24 mouse cellular contexts compared by ENCODE assay signal in the genomic region with DNA sequence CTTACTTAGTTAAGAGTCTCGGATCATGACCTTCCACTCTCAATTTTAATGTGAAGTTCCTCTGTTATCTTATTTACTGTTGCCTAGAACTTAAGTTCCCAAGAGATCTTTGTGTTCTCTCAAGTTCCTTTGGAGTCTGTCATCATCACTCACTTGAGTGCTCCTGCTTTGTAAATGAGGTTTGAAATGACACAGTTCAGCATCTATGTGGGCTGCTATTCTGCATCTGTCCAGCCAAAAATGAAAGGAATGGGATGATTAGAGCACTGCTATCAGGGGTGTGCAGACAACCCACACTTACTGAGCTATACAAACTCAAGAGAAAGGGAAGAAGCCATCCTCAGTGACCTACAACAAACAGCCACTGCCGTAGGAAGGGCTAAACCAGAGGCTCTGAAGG. TPM values are rescaled to one million over a fixed set of nuclear protein-coding genes. Genes with fewer than 3 reads are reported as not detected.
"Had no signal": no experiment of that assay in that cellular context is flagged by ENCODE, and none has a peak within 500 bp of the region (broad histone marks: within the 10 kb centered on the region; RNA-seq: fewer than 3 reads in every experiment).

No protein-coding gene starts in this region.

- H3K4me3 ChIP-seq: gastrocnemius, adult 2 months; heart, embryonic 10.5 days; heart, embryonic 12.5 days; hindbrain, embryonic 10.5 days; hindbrain, embryonic 12.5 days; intestine, embryonic 15.5 days; layer of hippocampus, adult 2 months; left cerebral cortex, adult 2 months; limb, embryonic 10.5 days; limb, embryonic 12.5 days had no signal

- H3K36me3 ChIP-seq: heart, embryonic 10.5 days; heart, embryonic 12.5 days; hindbrain, embryonic 10.5 days; hindbrain, embryonic 12.5 days; intestine, embryonic 15.5 days; limb, embryonic 10.5 days; limb, embryonic 12.5 days had no signal

- H3K9ac ChIP-seq: heart, embryonic 12.5 days; hindbrain, embryonic 12.5 days; hindbrain, embryonic 14.5 days; intestine, embryonic 15.5 days; limb, embryonic 12.5 days had no signal

- ATAC-seq: hindbrain, embryonic 16.5 days; inflammation-experienced regulatory T-cells, adult 6 months; intestine, embryonic 15.5 days; intestine, postnatal 0 days had no signal

- H3K9me3 ChIP-seq: heart, embryonic 10.5 days; heart, embryonic 12.5 days; hindbrain, embryonic 10.5 days; hindbrain, embryonic 12.5 days; intestine, embryonic 15.5 days; limb, embryonic 10.5 days; limb, embryonic 12.5 days had no signal

- H3K4me2 ChIP-seq: heart, embryonic 12.5 days; hindbrain, embryonic 12.5 days; hindbrain, embryonic 14.5 days; intestine, embryonic 15.5 days; limb, embryonic 12.5 days had no signal

- H3K4me1 ChIP-seq: heart, embryonic 10.5 days; heart, embryonic 12.5 days; hindbrain, embryonic 10.5 days; hindbrain, embryonic 12.5 days; intestine, embryonic 15.5 days; limb, embryonic 10.5 days; limb, embryonic 12.5 days had no signal

- DNase-seq: gastrocnemius, adult 2 months; gastrocnemius, postnatal 10 days; gastrocnemius, postnatal 25 days; heart, adult 18-20 months; heart, postnatal 10 days; heart, postnatal 4 days; kidney, adult 18-20 months; kidney, adult 8-10 months; kidney, postnatal 10 days; kidney, postnatal 25 days; kidney, postnatal 4 days had no signal

- H3K27ac ChIP-seq: gastrocnemius, adult 2 months; heart, embryonic 10.5 days; hindbrain, embryonic 10.5 days; hindbrain, embryonic 12.5 days; hindbrain, embryonic 14.5 days; intestine, embryonic 15.5 days; layer of hippocampus, adult 2 months; left cerebral cortex, adult 2 months; limb, embryonic 10.5 days; limb, embryonic 12.5 days had no signal

- H3K27me3 ChIP-seq: heart, embryonic 12.5 days; hindbrain, embryonic 12.5 days; intestine, embryonic 15.5 days; limb, embryonic 12.5 days had no signal

RNA-seq across cellular contexts. Expression of a gene that starts 44.7 kb away (rescaled TPM):
- polyA plus RNA-seq: inflammation-experienced regulatory T-cells, adult 6 months; limb, embryonic 12.5 days had no signal
